Mouse (Mus musculus) cortical plate, adult 2 months (tissue): ENCODE data around the gene Plb1.

Experiments
- CTCF ChIP-seq: fragments of 200-500 bp; IDR thresholded peaks from 2 replicates; pipeline ENCODE4 v1.5.1; 2011; ENCODE audit warnings: mild to moderate bottlenecking, control low read depth, low read length; ENCODE audit not compliant: insufficient read depth; ENCODE audit errors: extremely low read depth
- POLR2A ChIP-seq: fragments of 200-500 bp; IDR thresholded peaks from 2 replicates; pipeline ENCODE4 v1.6.1; 2011; ENCODE audit warnings: mild to moderate bottlenecking, low read length, control low read depth; ENCODE audit not compliant: insufficient read depth; ENCODE audit errors: extremely low read depth

- TF ChIP-seq POLR2A (no peak), CTCF (no peak)
These were observed 55.5 kb downstream of the Plb1 start for GRCm38 (mm10) chr5:32288021-32288420.
